Mouse (Mus musculus) E14TG2a.4 (cell line): ENCODE results near the gene Trim34a.
A peak's percentile ranks its signal among the peaks of the same experiment; 100 is the strongest.

ENCODE experiments used
- H3K27me3 ChIP-seq: 2 replicates; pipeline ENCODE4 v1.6.1; 2014; ENCODE audit warnings: low read length, control low read depth; ENCODE audit not compliant: insufficient read depth
- H3K36me3 ChIP-seq: 2 replicates; pipeline ENCODE4 v1.6.1; 2014; ENCODE audit warnings: low read length, control low read depth; ENCODE audit not compliant: insufficient read depth
- H3K4me1 ChIP-seq: replicated peaks from 2 replicates; pipeline ENCODE4 v1.6.1; 2014; ENCODE audit warnings: low read depth, low read length, control low read depth
- H3K4me3 ChIP-seq: replicated peaks from 2 replicates; pipeline ENCODE4 v1.5.1; 2014; ENCODE audit warnings: mild to moderate bottlenecking, low read length
- H3K9me3 ChIP-seq: 2 replicates; pipeline ENCODE4 v1.6.1; 2014; ENCODE audit warnings: low read length, control low read depth
- CTCF ChIP-seq: conservative IDR thresholded peaks from 2 replicates; pipeline ENCODE4 v1.5.1; 2014; ENCODE audit warnings: low read length
- NANOG ChIP-seq: IDR thresholded peaks from 2 replicates; pipeline ENCODE4 v1.6.1; 2014; ENCODE audit warnings: borderline replicate concordance, low read length, mixed read lengths
- POU5F1 ChIP-seq: IDR thresholded peaks from 2 replicates; pipeline ENCODE4 v1.6.1; 2014; ENCODE audit warnings: low read length, borderline replicate concordance

Gene Trim34a

GRCm38 (mm10) chr7:104244287-104245181 is at the start of gene Trim34a:
Trim34a (plus strand) TSS chr7:104244457.
- no peaks in the 10 kb centered on the region for H3K36me3 ChIP-seq

GRCm38 (mm10) chr7:104195885-104196284 is 48.4 kb upstream of the Trim34a start, which contains the start of gene Olfr649:
Olfr649 (minus strand) TSS chr7:104195985.
- Histone ChIP-seq H3K36me3 (no peaks in the 10 kb centered on the region), H3K9me3 (no peaks in the 10 kb centered on the region), H3K4me1 (no peaks in the 10 kb centered on the region), H3K4me3 (no peak within 1 kb of the TSS), H3K27me3 (0 out of 2 replicates have a peak, but pooled peaks cover 7% of the 10 kb centered on the region)
- TF ChIP-seq NANOG (no peak), POU5F1 (no peak), CTCF (no peak)

More at GRCm38 (mm10) chr7:104244287-104245181, at the start of gene Trim34a:
- no peaks in the 10 kb centered on the region for H3K9me3 ChIP-seq
- peak within 1 kb of the TSS; percentile 66 for H3K4me3 ChIP-seq
- TF ChIP-seq CTCF (peak; percentile 29; the same call in 1 of the 2 replicates), NANOG (no peak)
- peaks cover 20% of the 10 kb centered on the region for H3K4me1 ChIP-seq
- no peaks in the 10 kb centered on the region for H3K27me3 ChIP-seq

GRCm38 (mm10) chr7:104199822-104200221 is 44.4 kb upstream of the Trim34a start:
- H3K36me3 ChIP-seq, result no peaks in the 10 kb centered on the region
- H3K27me3 ChIP-seq, result 0 out of 2 replicates have a peak, but pooled peaks cover 12% of the 10 kb centered on the region
- TF ChIP-seq POU5F1 (no peak), NANOG (no peak), CTCF (peak; percentile 97)
- H3K9me3 ChIP-seq, result no peaks in the 10 kb centered on the region
- H3K4me1 ChIP-seq, result 0 out of 2 replicates have a peak, but pooled peaks cover 3% of the 10 kb centered on the region
- H3K4me3 ChIP-seq, result no peak overlapping the region

GRCm38 (mm10) chr7:104206197-104206596 is 38.1 kb upstream of the Trim34a start:
- Histone ChIP-seq H3K27me3 (0 out of 2 replicates have a peak, but pooled peaks cover 4% of the 10 kb centered on the region), H3K4me1 (0 out of 2 replicates have a peak, but pooled peaks cover 3% of the 10 kb centered on the region), H3K4me3 (no peak overlapping the region), H3K36me3 (no peaks in the 10 kb centered on the region), H3K9me3 (no peaks in the 10 kb centered on the region)
- no peak for TF ChIP-seq NANOG
- no peak for TF ChIP-seq CTCF
- TF ChIP-seq POU5F1, result no peak

- no peaks in the 10 kb centered on the region for H3K9me3 ChIP-seq
- no peak overlapping the region; the same call in 1 of the 2 replicates for H3K4me3 ChIP-seq
- H3K36me3 ChIP-seq, result peaks cover 3% of the 10 kb centered on the region
- TF ChIP-seq NANOG (no peak), CTCF (no peak), POU5F1 (no peak)
- no peaks in the 10 kb centered on the region for H3K27me3 ChIP-seq
- peaks cover 37% of the 10 kb centered on the region for H3K4me1 ChIP-seq
Measured at GRCm38 (mm10) chr7:104216011-104216535, 28.2 kb upstream of the Trim34a start.

- no peaks in the 10 kb centered on the region for H3K9me3 ChIP-seq
- TF ChIP-seq NANOG, result no peak
- no peak for TF ChIP-seq CTCF
- TF ChIP-seq POU5F1, result no peak
- peaks cover 49% of the 10 kb centered on the region for H3K4me1 ChIP-seq
Measured at GRCm38 (mm10) chr7:104217881-104218280, 26.4 kb upstream of the Trim34a start.

GRCm38 (mm10) chr7:104218701-104219569 is 25.3 kb upstream of the Trim34a start, which contains the start of gene Trim6:
Trim6 (plus strand) TSS chr7:104218793.
- H3K27me3 ChIP-seq, result no peaks in the 10 kb centered on the region
- H3K4me1 ChIP-seq, result peaks cover 57% of the 10 kb centered on the region
- H3K4me3 ChIP-seq, result peak within 1 kb of the TSS; percentile 92
- peaks cover 24% of the 10 kb centered on the region for H3K36me3 ChIP-seq
- TF ChIP-seq NANOG (no peak), CTCF (no peak), POU5F1 (no peak)
- no peaks in the 10 kb centered on the region for H3K9me3 ChIP-seq

More at GRCm38 (mm10) chr7:104217881-104218280, 26.4 kb upstream of the Trim34a start:
- Histone ChIP-seq H3K4me3 (peak overlapping the region; percentile 92), H3K27me3 (no peaks in the 10 kb centered on the region), H3K36me3 (peaks cover 19% of the 10 kb centered on the region)
